Mouse (Mus musculus) midbrain, embryonic 15.5 days (tissue): ENCODE data around the gene Cadm1. TPM values are rescaled to one million over a fixed set of nuclear protein-coding genes. Genes with fewer than 3 reads are reported as not detected.

ENCODE experiments used
- ATAC-seq: fragments of 200-750 bp; cut with Nextera tagmentation; replicated peaks from 2 replicates; pipeline ENCODE4 v1.8.0; 2017; ENCODE audit warnings: moderate TSS enrichment
- H3K27ac ChIP-seq: fragments of 300-500 bp; sonication (generic); 2 replicates; pipeline ENCODE4 v1.5.1; 2015; ENCODE audit warnings: mild to moderate bottlenecking, inconsistent platforms
- H3K27me3 ChIP-seq: fragments of 300-500 bp; sonication (generic); replicated peaks from 2 replicates; pipeline ENCODE4 v1.6.1; 2015; ENCODE audit warnings: inconsistent platforms
- H3K36me3 ChIP-seq: fragments of 300-500 bp; sonication (generic); replicated peaks from 2 replicates; pipeline ENCODE4 v1.6.1; 2015; ENCODE audit warnings: inconsistent platforms
- H3K4me1 ChIP-seq: fragments of 300-500 bp; sonication (generic); 2 replicates; pipeline ENCODE4 v1.6.1; 2015; ENCODE audit warnings: inconsistent platforms
- H3K4me2 ChIP-seq: fragments of 300-500 bp; sonication (generic); 2 replicates; pipeline ENCODE4 v1.6.1; 2015; ENCODE audit warnings: inconsistent platforms, mild to moderate bottlenecking, moderate library complexity
- H3K4me3 ChIP-seq: fragments of 300-500 bp; sonication (generic); 2 replicates; pipeline ENCODE4 v1.5.1; 2015; ENCODE audit warnings: mild to moderate bottlenecking, inconsistent platforms
- H3K9ac ChIP-seq: fragments of 300-500 bp; sonication (generic); 2 replicates; pipeline ENCODE4 v1.6.1; 2015; ENCODE audit warnings: mild to moderate bottlenecking, inconsistent platforms
- H3K9me3 ChIP-seq: fragments of 300-500 bp; sonication (generic); 2 replicates; pipeline ENCODE4 v1.6.1; 2016; ENCODE audit warnings: inconsistent platforms
- WGBS: fragments of 180-500 bp; shearing (Covaris S2); methylation state at CpG from one replicate; pipeline ENCODE4 v1.1.7; 2015; ENCODE audit warnings: mixed read lengths; 5-methylcytosine and 5-hydroxymethylcytosine counted together
- polyA plus RNA-seq: library from polyadenylated mRNA; unstranded; fragments of >200 nt; fragmentation: Nextera tagmentation; extraction: Ambion mirVana; gene quantifications from 2 replicates; pipeline ENCODE4 v1.2.1, GENCODE M21; 2015

Cadm1 gene
- polyA plus RNA-seq, 1 experiment from 2014 or later, result 275 TPM

DNA sequence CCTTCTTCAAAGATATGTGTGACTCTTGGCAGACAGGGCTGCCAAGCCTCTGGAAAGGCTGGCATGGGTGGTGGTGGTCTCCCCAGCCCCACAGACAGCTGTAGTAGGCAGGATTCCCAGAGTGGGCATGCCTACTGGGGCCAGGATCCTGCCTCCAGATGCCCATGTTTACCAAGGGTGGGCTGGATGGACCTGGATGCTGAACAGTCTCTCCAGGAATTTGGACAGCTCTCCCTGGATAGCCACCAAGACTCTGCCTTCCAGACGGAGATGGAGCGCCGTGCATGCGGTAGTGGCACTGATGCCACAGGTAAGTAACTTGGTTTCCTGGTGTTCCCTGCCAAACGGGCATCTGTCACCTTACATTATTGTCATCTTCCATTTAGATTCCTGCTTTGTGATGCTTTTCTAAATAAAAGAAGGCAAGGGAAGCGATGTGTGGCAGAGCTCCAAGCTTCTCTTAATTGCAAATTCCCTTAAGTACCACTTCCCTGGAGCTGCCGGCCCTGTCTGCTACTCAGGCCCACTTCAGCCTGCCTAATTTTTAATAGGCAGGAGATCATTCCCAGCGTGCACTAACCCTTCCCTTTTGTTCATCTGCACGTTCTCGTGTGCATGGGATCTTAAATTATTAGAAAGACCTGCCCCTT is 346.7 kb downstream of the Cadm1 start:
- Histone ChIP-seq H3K9ac (no peak overlapping the region), H3K36me3 (no peaks in the 10 kb centered on the region), H3K27ac (0 out of 2 replicates have a peak overlapping the region, but pooled peaks have one; percentile 10), H3K27me3 (no peaks in the 10 kb centered on the region), H3K4me3 (no peak overlapping the region), H3K4me2 (no peak overlapping the region), H3K4me1 (peaks cover 14% of the 10 kb centered on the region), H3K9me3 (no peaks in the 10 kb centered on the region)
- ATAC-seq, result no peak
- 37% methylated on average over 10 of the region's 10 CpGs for WGBS

DNA sequence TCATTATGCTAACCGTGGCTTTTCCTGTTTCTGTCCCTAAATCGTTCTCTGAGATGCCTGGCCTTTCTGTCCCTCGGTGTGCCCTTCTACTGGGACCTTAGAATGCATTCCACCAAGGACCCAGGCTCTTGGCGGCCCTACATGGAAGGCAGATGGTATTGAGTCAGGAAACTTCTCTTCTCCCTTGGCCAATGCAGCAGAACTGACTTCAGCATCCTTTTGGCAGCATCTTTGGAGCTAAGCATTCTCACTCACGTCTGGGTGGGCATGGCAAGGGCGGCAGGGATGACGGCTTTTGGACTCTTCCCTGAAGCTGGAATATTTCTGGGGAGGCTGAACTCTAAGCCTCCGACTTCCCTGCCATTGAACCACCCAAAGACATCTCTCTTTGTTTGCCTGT is 350.2 kb downstream of the Cadm1 start:
- Histone ChIP-seq H3K27me3 (no peaks in the 10 kb centered on the region), H3K4me2 (no peak overlapping the region), H3K9me3 (no peaks in the 10 kb centered on the region), H3K27ac (no peak overlapping the region), H3K9ac (no peak overlapping the region), H3K4me3 (no peak overlapping the region), H3K4me1 (peaks cover 22% of the 10 kb centered on the region), H3K36me3 (no peaks in the 10 kb centered on the region)
- WGBS, result 85% methylated on average over 8 of the region's 8 CpGs
- no peak for ATAC-seq

DNA sequence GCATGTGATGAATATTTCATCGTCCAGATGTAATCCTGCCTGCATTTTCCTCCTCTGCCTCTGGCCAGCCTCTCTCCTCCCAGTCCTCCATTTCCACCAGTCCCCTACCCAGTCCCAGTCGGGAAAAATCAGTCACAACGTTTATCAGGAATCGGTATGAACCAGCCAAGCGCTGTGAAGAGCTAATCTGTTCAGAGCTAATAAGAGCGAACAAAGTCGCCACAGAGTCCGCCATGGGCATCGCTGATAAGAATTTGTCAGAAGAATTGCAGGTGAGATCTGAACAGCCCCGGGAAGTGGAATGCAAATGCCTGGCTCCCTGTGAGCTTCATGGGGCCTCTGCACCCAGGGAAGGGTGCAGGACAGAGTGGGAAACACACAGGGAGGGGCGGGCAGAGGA is 352.4 kb downstream of the Cadm1 start:
- Histone ChIP-seq H3K4me2 (no peak overlapping the region), H3K36me3 (no peaks in the 10 kb centered on the region), H3K27ac (peak overlapping the region; percentile 56), H3K4me3 (no peak overlapping the region), H3K4me1 (peaks cover 12% of the 10 kb centered on the region), H3K9me3 (no peaks in the 10 kb centered on the region), H3K9ac (no peak overlapping the region), H3K27me3 (no peaks in the 10 kb centered on the region)
- 47% methylated on average over 11 of the region's 11 CpGs for WGBS
- ATAC-seq, result 0 out of 2 replicates have a peak, but pooled peaks have one; percentile 48

DNA sequence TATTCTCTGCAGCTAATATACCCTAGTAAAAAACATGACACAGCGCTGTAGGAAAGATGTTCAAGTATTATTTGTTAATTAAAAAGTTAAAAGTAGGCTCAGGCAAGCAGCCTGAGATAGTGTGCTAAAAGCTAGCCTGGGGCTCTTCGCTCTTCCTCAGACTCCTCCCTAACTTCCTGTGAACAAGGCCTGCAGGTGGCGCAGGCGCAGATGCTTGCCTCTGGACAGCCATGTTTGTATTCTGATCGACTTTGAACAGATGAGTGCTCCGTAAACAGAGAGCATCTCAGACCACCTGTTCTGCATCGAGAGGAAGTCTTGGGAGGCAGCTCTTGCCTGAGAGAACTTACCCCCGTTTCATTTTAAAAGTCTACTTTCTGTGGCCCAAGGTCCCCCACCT is 361.7 kb downstream of the Cadm1 start:
- no peak overlapping the region for H3K27ac ChIP-seq
- no peak overlapping the region for H3K4me2 ChIP-seq
- H3K36me3 ChIP-seq, result no peaks in the 10 kb centered on the region
- no peaks in the 10 kb centered on the region for H3K9me3 ChIP-seq
- 83% methylated on average over 8 of the region's 8 CpGs for WGBS
- H3K4me3 ChIP-seq, result no peak overlapping the region
- H3K27me3 ChIP-seq, result no peaks in the 10 kb centered on the region
- peaks cover 11% of the 10 kb centered on the region for H3K4me1 ChIP-seq
- H3K9ac ChIP-seq, result no peak overlapping the region
- no peak for ATAC-seq

DNA sequence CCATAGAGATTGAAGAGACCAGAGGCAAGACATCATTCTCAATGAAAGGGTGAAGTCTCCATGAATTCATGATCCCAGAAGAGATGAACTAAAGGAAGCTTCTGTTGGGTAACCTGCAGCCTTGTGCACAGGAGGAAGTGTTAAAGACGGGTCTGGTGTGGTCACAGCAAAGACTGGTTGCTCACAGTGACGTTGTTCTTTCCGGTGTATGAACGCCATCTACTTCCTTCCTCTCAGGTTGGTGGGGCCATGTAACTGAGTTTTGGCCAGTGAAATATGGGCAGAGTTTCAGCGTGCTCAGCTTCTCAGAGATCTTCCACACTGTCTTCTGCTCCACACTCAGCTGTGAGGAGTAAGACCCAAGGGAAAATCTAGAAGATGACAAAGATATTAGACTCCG is 363.0 kb downstream of the Cadm1 start:
- peaks cover 11% of the 10 kb centered on the region for H3K4me1 ChIP-seq
- H3K36me3 ChIP-seq, result no peaks in the 10 kb centered on the region
- no peak overlapping the region for H3K4me2 ChIP-seq
- whole genome bisulfite sequencing, result 92% methylated on average over 6 of the region's 6 CpGs
- H3K9me3 ChIP-seq, result no peaks in the 10 kb centered on the region
- no peak overlapping the region for H3K4me3 ChIP-seq
- H3K9ac ChIP-seq, result no peak overlapping the region
- no peak overlapping the region for H3K27ac ChIP-seq
- ATAC-seq, result no peak
- no peaks in the 10 kb centered on the region for H3K27me3 ChIP-seq

DNA sequence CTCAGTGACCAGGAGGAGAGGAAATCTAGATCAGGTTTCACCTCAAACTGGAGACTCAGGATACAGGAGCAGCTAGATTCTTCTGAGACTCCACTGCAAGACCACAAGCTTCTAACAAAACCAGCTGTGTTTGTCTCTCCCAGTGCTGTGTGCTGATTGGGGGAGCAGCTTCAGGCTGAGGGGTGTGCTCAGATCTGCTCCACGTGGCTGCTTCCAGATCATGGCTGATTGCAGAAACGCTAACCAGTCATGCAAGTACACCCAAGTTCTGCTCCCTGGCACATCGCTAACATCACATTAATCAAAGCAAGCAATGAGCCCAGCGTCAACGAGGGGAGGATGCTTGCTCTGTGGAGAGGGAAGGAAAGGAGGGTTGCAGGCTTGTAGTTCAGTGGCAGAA is 364.1 kb downstream of the Cadm1 start:
- ATAC-seq, result no peak
- 56% methylated on average over 5 of the region's 5 CpGs for WGBS

DNA sequence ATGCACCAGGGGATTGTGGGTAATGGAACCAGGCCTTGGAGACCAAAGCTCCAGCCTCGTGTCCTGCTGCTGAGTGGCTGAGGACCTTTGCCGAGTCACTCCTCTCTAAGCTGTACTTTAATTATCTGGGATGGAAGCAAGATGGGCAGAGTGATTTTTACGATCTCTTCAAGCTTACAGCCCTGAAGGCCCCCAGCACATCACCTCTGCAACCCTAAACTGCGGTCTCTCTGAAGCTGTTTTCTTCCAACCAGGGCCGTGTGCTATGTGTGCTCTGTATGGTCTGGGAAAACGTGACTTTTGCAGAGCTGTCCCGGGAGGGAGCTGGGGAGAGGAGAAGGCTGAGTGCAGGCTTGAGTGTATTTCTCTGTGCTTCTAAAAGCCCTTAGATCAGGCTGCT is 364.7 kb downstream of the Cadm1 start:
- Histone ChIP-seq H3K4me1 (peaks cover 11% of the 10 kb centered on the region), H3K27ac (0 out of 2 replicates have a peak overlapping the region, but pooled peaks have one; percentile 18), H3K36me3 (no peaks in the 10 kb centered on the region), H3K27me3 (no peaks in the 10 kb centered on the region), H3K9ac (no peak overlapping the region), H3K4me2 (no peak overlapping the region), H3K4me3 (no peak overlapping the region), H3K9me3 (no peaks in the 10 kb centered on the region)
- 33% methylated on average over 7 of the region's 7 CpGs for WGBS
- ATAC-seq, result no peak

More for the DNA sequence above, 364.1 kb downstream of the Cadm1 start:
- Histone ChIP-seq H3K4me1 (peaks cover 11% of the 10 kb centered on the region), H3K9ac (no peak overlapping the region), H3K36me3 (no peaks in the 10 kb centered on the region), H3K4me3 (no peak overlapping the region), H3K27ac (no peak overlapping the region), H3K9me3 (no peaks in the 10 kb centered on the region), H3K4me2 (no peak overlapping the region), H3K27me3 (no peaks in the 10 kb centered on the region)

DNA sequence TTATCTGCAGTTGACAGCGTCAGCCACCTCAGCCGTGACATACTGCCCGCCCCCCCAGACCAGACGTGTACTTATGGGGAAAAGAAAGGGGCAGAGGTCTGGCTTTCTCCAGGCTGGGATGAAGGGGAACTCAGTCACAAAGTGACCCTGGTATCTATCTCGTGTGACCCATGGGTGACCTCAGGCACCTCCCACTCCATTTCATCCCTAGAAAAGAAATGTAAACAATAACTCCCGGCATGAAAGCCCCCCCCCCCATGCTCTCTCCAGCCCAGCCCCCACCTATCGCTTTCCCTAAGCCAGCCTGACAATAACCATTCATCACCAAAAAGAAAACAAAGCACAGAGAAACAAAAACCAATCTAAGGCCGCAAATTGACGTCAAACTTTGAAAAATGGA is 365.1 kb downstream of the Cadm1 start:
- Histone ChIP-seq H3K27ac (no peak overlapping the region), H3K4me2 (no peak overlapping the region), H3K27me3 (no peaks in the 10 kb centered on the region), H3K36me3 (no peaks in the 10 kb centered on the region), H3K9me3 (no peaks in the 10 kb centered on the region), H3K9ac (no peak overlapping the region), H3K4me1 (peaks cover 11% of the 10 kb centered on the region), H3K4me3 (no peak overlapping the region)
- 19% methylated on average over 9 of the region's 9 CpGs for WGBS
- ATAC-seq, result no peak

DNA sequence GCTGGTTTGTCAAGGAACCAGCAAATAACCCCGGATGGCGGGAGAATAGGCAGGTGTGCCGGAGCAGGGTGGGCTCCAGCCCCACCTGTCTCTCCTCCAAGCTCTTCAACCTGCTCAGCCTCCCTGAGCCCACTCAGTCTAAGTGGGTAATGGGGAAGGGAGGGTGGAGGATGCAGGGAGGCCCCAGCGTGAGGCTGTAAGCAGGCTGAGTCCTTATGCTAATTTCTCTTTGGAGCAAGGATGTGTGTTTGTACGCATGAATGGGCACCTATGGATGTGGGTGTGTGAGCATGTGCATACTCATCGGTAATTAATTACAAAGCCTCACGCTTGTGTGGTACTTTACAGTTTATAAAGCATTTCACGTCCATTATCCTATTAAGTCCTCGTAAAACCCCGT is 370.8 kb downstream of the Cadm1 start:
- H3K27ac ChIP-seq, result no peak overlapping the region
- 0 out of 2 replicates have a peak, but pooled peaks have one; percentile 53 for ATAC-seq
- H3K27me3 ChIP-seq, result no peaks in the 10 kb centered on the region
- no peaks in the 10 kb centered on the region for H3K9me3 ChIP-seq
- H3K36me3 ChIP-seq, result no peaks in the 10 kb centered on the region
- H3K9ac ChIP-seq, result no peak overlapping the region
- no peak overlapping the region for H3K4me2 ChIP-seq
- WGBS, result 29% methylated on average over 10 of the region's 10 CpGs
- H3K4me3 ChIP-seq, result no peak overlapping the region
- H3K4me1 ChIP-seq, result peaks cover 26% of the 10 kb centered on the region

DNA sequence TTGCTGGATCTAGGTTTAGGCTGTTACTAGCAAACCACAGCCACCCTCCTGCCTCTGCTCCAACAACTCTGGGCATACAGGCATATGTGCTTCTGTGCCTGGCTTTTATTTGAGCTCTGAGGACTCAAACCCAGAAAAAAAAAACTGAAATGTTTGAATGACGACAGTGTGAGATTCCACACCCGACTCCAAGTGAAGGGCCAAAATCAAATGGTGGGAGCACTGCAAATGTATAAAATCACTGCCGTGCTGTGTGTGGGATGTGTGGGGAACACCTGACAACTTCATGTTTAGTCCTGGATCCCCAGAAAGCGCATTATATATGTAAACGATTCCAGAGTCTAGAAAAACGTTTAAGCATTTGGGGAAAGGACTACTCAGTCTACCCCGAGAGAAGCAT is 373.7 kb downstream of the Cadm1 start:
- ATAC-seq, result no peak
- H3K36me3 ChIP-seq, result no peaks in the 10 kb centered on the region
- no peak overlapping the region for H3K4me3 ChIP-seq
- WGBS, result 47% methylated on average over 7 of the region's 7 CpGs
- no peak overlapping the region for H3K9ac ChIP-seq
- H3K4me1 ChIP-seq, result peaks cover 26% of the 10 kb centered on the region
- H3K4me2 ChIP-seq, result no peak overlapping the region
- H3K27ac ChIP-seq, result no peak overlapping the region
- 0 out of 2 replicates have a peak, but pooled peaks cover 3% of the 10 kb centered on the region for H3K27me3 ChIP-seq
- no peaks in the 10 kb centered on the region for H3K9me3 ChIP-seq

DNA sequence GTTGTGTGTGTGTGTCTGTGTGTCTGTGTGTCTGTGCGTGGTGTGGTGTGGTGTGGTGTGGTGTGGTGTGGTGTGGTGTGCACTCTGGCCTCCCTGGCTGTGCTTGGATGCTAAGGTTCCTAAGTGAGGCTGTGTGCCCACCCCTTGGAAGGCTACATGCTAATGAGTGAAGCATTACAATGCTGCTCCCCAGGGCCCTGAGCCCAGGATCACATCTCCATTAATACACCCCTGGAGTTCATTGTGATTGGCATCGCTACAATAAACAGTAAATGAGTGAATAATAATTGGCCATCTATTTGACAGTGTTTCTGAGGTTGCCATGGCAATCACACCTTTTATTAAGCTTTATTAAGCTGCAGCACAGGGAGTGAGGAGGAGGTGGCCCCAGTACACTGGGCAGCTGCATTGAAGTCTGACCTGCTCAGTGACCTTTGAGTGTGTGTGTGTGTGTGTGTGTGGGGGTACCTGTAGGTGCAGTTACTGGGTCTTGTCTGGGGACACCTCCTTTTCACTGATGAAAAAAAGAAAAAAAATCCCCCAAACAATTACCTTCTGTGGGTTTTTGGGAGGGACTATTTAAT is 374.5 kb downstream of the Cadm1 start:
- Histone ChIP-seq H3K4me1 (peaks cover 26% of the 10 kb centered on the region), H3K4me3 (no peak overlapping the region), H3K9ac (no peak overlapping the region), H3K4me2 (no peak overlapping the region), H3K36me3 (no peaks in the 10 kb centered on the region), H3K27me3 (0 out of 2 replicates have a peak, but pooled peaks cover 3% of the 10 kb centered on the region), H3K27ac (no peak overlapping the region), H3K9me3 (no peaks in the 10 kb centered on the region)
- ATAC-seq, result peak; percentile 44; the same call in 1 of the 2 replicates
- 40% methylated on average over 2 of the region's 2 CpGs for WGBS

DNA sequence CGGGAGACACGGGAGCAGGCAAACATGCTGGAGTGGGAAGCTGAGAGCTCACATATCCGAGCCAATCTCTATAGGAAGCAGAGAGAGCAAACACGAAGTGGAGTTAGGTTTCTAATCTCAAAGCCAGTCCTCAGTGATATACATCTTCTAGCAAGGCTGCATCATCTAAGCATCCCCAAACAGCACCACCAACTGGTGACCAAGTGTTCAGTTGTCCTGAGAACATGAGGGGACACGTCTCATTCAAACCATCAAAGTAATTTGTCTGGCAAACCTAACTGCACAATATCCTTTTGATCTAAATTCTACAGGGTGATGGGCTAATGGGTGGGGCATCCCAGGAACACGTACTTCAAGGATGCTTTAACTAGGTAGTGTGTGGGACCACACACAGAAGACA is 376.5 kb downstream of the Cadm1 start:
- no peak overlapping the region for H3K4me2 ChIP-seq
- H3K27ac ChIP-seq, result no peak overlapping the region
- 0 out of 2 replicates have a peak, but pooled peaks cover 3% of the 10 kb centered on the region for H3K27me3 ChIP-seq
- no peaks in the 10 kb centered on the region for H3K9me3 ChIP-seq
- 60% methylated on average over 6 of the region's 6 CpGs for WGBS
- H3K4me1 ChIP-seq, result peaks cover 33% of the 10 kb centered on the region
- no peaks in the 10 kb centered on the region for H3K36me3 ChIP-seq
- no peak for ATAC-seq
- no peak overlapping the region for H3K4me3 ChIP-seq
- no peak overlapping the region for H3K9ac ChIP-seq
